In the genomic region with DNA sequence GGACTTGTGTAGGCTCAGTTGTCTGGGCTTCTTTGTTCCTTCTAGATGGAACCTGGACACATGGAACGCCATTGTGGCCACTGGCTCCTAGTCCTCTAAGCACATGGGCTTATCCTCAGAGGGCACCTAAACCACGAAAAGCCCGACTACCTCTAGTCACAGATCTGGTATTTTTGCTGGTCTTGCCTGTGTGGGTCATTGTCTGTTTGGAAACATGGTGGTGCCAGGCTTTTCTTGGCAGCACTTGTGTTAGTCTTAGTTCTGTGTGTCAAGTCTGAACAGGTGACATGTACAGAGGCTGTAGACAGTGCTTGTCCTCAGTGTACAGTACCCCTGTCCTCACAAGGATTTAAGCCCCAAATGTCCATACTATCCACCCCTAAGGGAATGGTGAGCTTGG, we compare ENCODE assay signal across 24 mouse cellular contexts. TPM values are rescaled to one million over a fixed set of nuclear protein-coding genes. Genes with fewer than 3 reads are reported as not detected.
DNase-seq lines count a peak whose midpoint lies in the region; ATAC-seq and TF ChIP-seq lines count a peak whose summit lies in the region.
"Had no signal": no experiment of that assay in that cellular context is flagged by ENCODE, and none has a peak within 500 bp of the region (broad histone marks: within the 10 kb centered on the region; RNA-seq: fewer than 3 reads in every experiment).

No protein-coding gene starts in this region.

- H3K4me1 ChIP-seq in lung, postnatal 0 days (ENCODE audit: insufficient read depth, low read depth, low read length): peaks cover 10% of the 10 kb centered on the region
- H3K4me1 ChIP-seq in lung, adult 2 months (ENCODE audit: control insufficient read depth, insufficient read depth, low read length): peaks cover 4% of the 10 kb centered on the region; the same call in 1 of the 2 replicates
- H3K4me1 ChIP-seq: embryonic facial prominence, embryonic 12.5 days; forebrain, embryonic 13.5 days; forebrain, embryonic 15.5 days had no signal

- no peak overlapping the region for H3K4me2 ChIP-seq in lung, postnatal 0 days (replicated peaks; ENCODE audit: low read depth, low read length)
- peak overlapping the region; percentile 56 for H3K4me2 ChIP-seq in myocyte (ENCODE audit: low read depth)
- H3K4me2 ChIP-seq: embryonic facial prominence, embryonic 12.5 days; forebrain, embryonic 13.5 days; forebrain, embryonic 15.5 days had no signal

- TF ChIP-seq EP300 in lung, postnatal 0 days (IDR thresholded peaks at IDR 0.05): no peak

- peak overlapping the region; percentile 72 for H3K27ac ChIP-seq in gastrocnemius, adult 2 months
- H3K27ac ChIP-seq in lung, postnatal 0 days (ENCODE audit: low read length): peak overlapping the region; percentile 78; the same call in 1 of the 2 replicates
- H3K27ac ChIP-seq: embryonic facial prominence, embryonic 10.5 days; embryonic facial prominence, embryonic 12.5 days; forebrain, embryonic 13.5 days; forebrain, embryonic 15.5 days had no signal

- TF ChIP-seq POLR2A in lung, adult 2 months (IDR thresholded peaks at IDR 0.05; ENCODE audit: borderline replicate concordance, extremely low read depth, low read depth, low read length): no peak
- no peak for TF ChIP-seq POLR2A in myocyte (IDR thresholded peaks at IDR 0.05; ENCODE audit: insufficient read length, low read depth)

- H3K27me3 ChIP-seq in lung, postnatal 0 days (replicated peaks; ENCODE audit: insufficient read depth, low read length): no peaks in the 10 kb centered on the region
- H3K27me3 ChIP-seq in myocyte (ENCODE audit: control insufficient read depth, insufficient read depth, insufficient read length): no peaks in the 10 kb centered on the region
- H3K27me3 ChIP-seq: CH12.LX; embryonic facial prominence, embryonic 12.5 days; forebrain, embryonic 13.5 days; forebrain, embryonic 15.5 days; Patski had no signal

- no peaks in the 10 kb centered on the region for H3K79me2 ChIP-seq in myocyte (ENCODE audit: control insufficient read depth, insufficient read depth)

- ATAC-seq in lung, postnatal 0 days: no peak
- ATAC-seq: activated CD4-positive, CD25-positive, alpha-beta regulatory T cell, adult 4 months; CD4-positive, CD25-positive, alpha-beta regulatory T cell, adult 4 months; forebrain, embryonic 13.5 days; forebrain, embryonic 15.5 days; forebrain, postnatal 0 days; Patski had no signal

- no peak overlapping the region for H3ac ChIP-seq in myocyte (ENCODE audit: control insufficient read depth, insufficient read length)

- peak; percentile 7 for DNase-seq in gastrocnemius, adult 2 months
- no peak for DNase-seq in gastrocnemius, postnatal 25 days
- no peak for DNase-seq in lung, postnatal 0 days (ENCODE audit: low spot score)
- DNase-seq in lung, adult 2 months: no peak
- DNase-seq in testis, postnatal 14 days (ENCODE audit: low spot score): no peak
- DNase-seq: adrenal gland, adult 8-10 months; adrenal gland, postnatal 14 days; adrenal gland, postnatal 36 days; cerebellum, adult 11-12 months; cerebellum, adult 2 months; cerebellum, adult 9-10 months; cerebellum, postnatal 10 days; cerebellum, postnatal 25 days; forebrain, postnatal 0 days had no signal

- intact Hi-C loops in gastrocnemius, adult 2 months (cut with DNase I): no loop called here

- H3K36me3 ChIP-seq in lung, postnatal 0 days (ENCODE audit: insufficient read depth, low read length): peaks cover 21% of the 10 kb centered on the region; the same call in 1 of the 2 replicates
- H3K36me3 ChIP-seq in myocyte (ENCODE audit: control insufficient read depth, insufficient read depth): peaks cover 14% of the 10 kb centered on the region

- no peak for TF ChIP-seq CTCF in gastrocnemius, adult 2 months (IDR thresholded peaks at IDR 0.05)
- TF ChIP-seq CTCF in lung, postnatal 0 days (IDR thresholded peaks at IDR 0.05): no peak
- TF ChIP-seq CTCF in lung, adult 2 months (IDR thresholded peaks at IDR 0.05; ENCODE audit: insufficient read depth, low read length): no peak

- H3K9me3 ChIP-seq in lung, postnatal 0 days (ENCODE audit: low read length): no peaks in the 10 kb centered on the region
- H3K9me3 ChIP-seq: embryonic facial prominence, embryonic 10.5 days; embryonic facial prominence, embryonic 12.5 days; forebrain, embryonic 13.5 days; forebrain, embryonic 15.5 days; G1E had no signal

- H3K4me3 ChIP-seq in gastrocnemius, adult 2 months: no peak overlapping the region
- no peak overlapping the region for H3K4me3 ChIP-seq in lung, postnatal 0 days (ENCODE audit: low read depth, low read length)
- H3K4me3 ChIP-seq in lung, adult 2 months (replicated peaks; ENCODE audit: extremely low read depth, low read depth, low read length): no peak overlapping the region
- H3K4me3 ChIP-seq in myocyte: no peak overlapping the region
- H3K4me3 ChIP-seq: embryonic facial prominence, embryonic 10.5 days; embryonic facial prominence, embryonic 12.5 days; forebrain, embryonic 13.5 days; forebrain, embryonic 15.5 days had no signal

- WGBS in lung, postnatal 0 days: 93% methylated on average over 3 of the region's 3 CpGs
- 89% methylated on average over 3 of the region's 3 CpGs for WGBS in lung, adult 2 months

- no peak overlapping the region for H3K9ac ChIP-seq in lung, postnatal 0 days (replicated peaks; ENCODE audit: low read depth)
- H3K9ac ChIP-seq: embryonic facial prominence, embryonic 12.5 days; forebrain, embryonic 13.5 days; forebrain, embryonic 15.5 days; forebrain, postnatal 0 days had no signal

TF ChIP-seq in myocyte, 11 proteins besides CTCF, POLR2A, EP300 and RAD21:
- no peak for TF ChIP-seq SRF (IDR thresholded peaks at IDR 0.05; ENCODE audit: control insufficient read depth, insufficient read length, low read depth)
- TF ChIP-seq MYOD1 (IDR thresholded peaks at IDR 0.05; ENCODE audit: control insufficient read depth in 1 of 3, insufficient read length in 2 of 3, low read depth in 2 of 3): peak in 1 of 3 experiments; percentile 30
- TF ChIP-seq USF1 (IDR thresholded peaks at IDR 0.05; ENCODE audit: low read depth): no peak
- TF ChIP-seq REST (IDR thresholded peaks at IDR 0.05; ENCODE audit: insufficient read depth, insufficient read length): no peak
- TF ChIP-seq MYOG (IDR thresholded peaks at IDR 0.05; ENCODE audit: control insufficient read depth in 1 of 3, insufficient read depth in 1 of 3, insufficient read length in 2 of 3, low read depth in 2 of 3): no peak

RNA-seq across cellular contexts. Expression of a gene that starts 10.8 kb away (rescaled TPM):
- 10 to 100 TPM; 31.2 to 32.4 TPM for total RNA-seq in gastrocnemius, adult 2 months (2021)
- 10 to 100 TPM; 25.8 to 28.8 TPM for total RNA-seq in gastrocnemius, postnatal 25 days (2021)
- 114 and 129 TPM in 2 replicates for polyA plus RNA-seq in lung, postnatal 0 days (2015; fragmentation: Nextera tagmentation; extraction: Ambion mirVana)
- polyA plus RNA-seq in lung, adult 2 months (2012; rRNA removed): 86.9 and 95.8 TPM in 2 replicates
- polyA plus RNA-seq in myocyte (2012; fragmentation: generic; extraction: Trizol): 65.9 TPM

RNA-seq across cellular contexts. Expression of a gene that starts 22.6 kb away (rescaled TPM):
- total RNA-seq in gastrocnemius, adult 2 months (2021): not detected
- under 1 TPM in 1 of 2 experiments, not detected in 1; 0.18 TPM for total RNA-seq in gastrocnemius, postnatal 25 days (2021)
- polyA plus RNA-seq in lung, postnatal 0 days (2015; fragmentation: Nextera tagmentation; extraction: Ambion mirVana): 8.5 and 10.2 TPM in 2 replicates
- 15.5 and 20.6 TPM in 2 replicates for polyA plus RNA-seq in lung, adult 2 months (2012; rRNA removed)
- 0.19 TPM for polyA plus RNA-seq in myocyte (2012; fragmentation: generic; extraction: Trizol)
- total RNA-seq: CH12.LX had no signal
- polyA plus RNA-seq: activated CD4-positive, CD25-positive, alpha-beta regulatory T cell, adult 4 months; CD4-positive, CD25-positive, alpha-beta regulatory T cell, adult 4 months; G1E had no signal

RNA-seq across cellular contexts. Expression of a gene that starts 30.0 kb away (rescaled TPM):
- 10 to 100 TPM; 22.1 to 32.3 TPM for total RNA-seq in gastrocnemius, adult 2 months (2021)
- 10 to 100 TPM; 25.4 to 32.7 TPM for total RNA-seq in gastrocnemius, postnatal 25 days (2021)
- polyA plus RNA-seq in lung, postnatal 0 days (2015; fragmentation: Nextera tagmentation; extraction: Ambion mirVana): 102 and 112 TPM in 2 replicates
- 68.0 and 69.1 TPM in 2 replicates for polyA plus RNA-seq in lung, adult 2 months (2012; rRNA removed)
- 42.5 TPM for polyA plus RNA-seq in myocyte (2012; fragmentation: generic; extraction: Trizol)

RNA-seq across cellular contexts. Expression of a gene that starts 30.2 kb away (rescaled TPM):
- total RNA-seq in gastrocnemius, adult 2 months (2021): 1 to 10 TPM; 3.6 to 4.4 TPM
- total RNA-seq in gastrocnemius, postnatal 25 days (2021): 1 to 10 TPM; 4.0 to 4.3 TPM
- polyA plus RNA-seq in lung, postnatal 0 days (2015; fragmentation: Nextera tagmentation; extraction: Ambion mirVana): 37.3 and 41.4 TPM in 2 replicates
- polyA plus RNA-seq in lung, adult 2 months (2012; rRNA removed): 35.6 and 40.1 TPM in 2 replicates
- polyA plus RNA-seq in myocyte (2012; fragmentation: generic; extraction: Trizol): 10.6 TPM

RNA-seq across cellular contexts. Expression of a gene that starts 35.6 kb away (rescaled TPM):
- 100 to 1,000 TPM; 109 to 157 TPM for total RNA-seq in gastrocnemius, adult 2 months (2021)
- total RNA-seq in gastrocnemius, postnatal 25 days (2021): 100 to 1,000 TPM; 121 to 134 TPM
- polyA plus RNA-seq in lung, postnatal 0 days (2015; fragmentation: Nextera tagmentation; extraction: Ambion mirVana): 0.46 TPM in 1 of 2 replicates, not detected in the other
- polyA plus RNA-seq in lung, adult 2 months (2012; rRNA removed): 1.1 and 3.1 TPM in 2 replicates
- polyA plus RNA-seq in myocyte (2012; fragmentation: generic; extraction: Trizol): 4.6 TPM
- total RNA-seq: adrenal gland, postnatal 14 days; adrenal gland, postnatal 36 days; G1E had no signal
- polyA plus RNA-seq: activated CD4-positive, CD25-positive, alpha-beta regulatory T cell, adult 4 months; CD4-positive, CD25-positive, alpha-beta regulatory T cell, adult 4 months; embryonic facial prominence, embryonic 10.5 days; embryonic facial prominence, embryonic 12.5 days; forebrain, embryonic 15.5 days; G1E; Patski had no signal
